Mouse (Mus musculus) urinary bladder, postnatal 10 days (tissue): ENCODE data around the gene G530012D18Rik.
"Not testable (repeated sequence)": the region's sequence is repeated elsewhere in the genome, so short reads cannot be mapped to it uniquely, and the experiment has no call there.

Experiments used
- DNase-seq: peaks from one replicate; pipeline ENCODE4 v3.0.0; 2022; ENCODE audit warnings: low spot score

G530012D18Rik gene

GRCm38 (mm10) chr1:85615819-85616218, 40.3 kb downstream of the G530012D18Rik start:
- not testable (repeated sequence) for DNase-seq

- not testable (repeated sequence) for DNase-seq
These were observed 41.7 kb downstream of the G530012D18Rik start for GRCm38 (mm10) chr1:85617161-85617560.

- DNase-seq = not testable (repeated sequence)
These were observed 43.2 kb downstream of the G530012D18Rik start for GRCm38 (mm10) chr1:85618689-85619088.
